Mouse (Mus musculus) left cerebral cortex, adult 2 months (tissue): ENCODE results near the gene Kcnj15. TPM values are rescaled to one million over a fixed set of nuclear protein-coding genes. Genes with fewer than 3 reads are reported as not detected.

ENCODE experiments used
- DNase-seq, 2 experiments: peaks; one replicate each; pipeline ENCODE4 v3.0.0; 2021 to 2022; ENCODE audit warnings: low spot score in 2 of 2, mixed read lengths in 1 of 2; ENCODE audit errors: extremely low spot score in 1 of 2
- H3K27ac ChIP-seq: fragments of 200-600 bp; 2 replicates; pipeline ENCODE4 v1.8.1; 2022
- H3K4me3 ChIP-seq: fragments of 200-600 bp; 2 replicates; pipeline ENCODE4 v1.8.1; 2022
- CTCF ChIP-seq: fragments of 200-600 bp; IDR thresholded peaks from 2 replicates; pipeline ENCODE4 v1.8.1; 2022; ENCODE audit warnings: antibody characterized with exemption, mild to moderate bottlenecking, moderate library complexity
- intact Hi-C: fragments of 180-260 bp; cut with DNase I; formaldehyde crosslinking; loops from one replicate; pipeline ENCODE4 v1.15.1; 2025
- total RNA-seq, 2 experiments: library from RNA; stranded (reverse); gene quantifications; 2 replicates each; pipeline ENCODE4 v1.2.3; 2021

Kcnj15 gene
- total RNA-seq, 2 experiments from 2014 or later = not detected

GRCm38 (mm10) chr16:95258100-95258499, 742 bp downstream of the Kcnj15 start:
- no peak for TF ChIP-seq CTCF
- Histone ChIP-seq H3K4me3 (no peak overlapping the region), H3K27ac (no peak overlapping the region)
- no peak for DNase-seq
- intact Hi-C loops = no loop called here

DNA sequence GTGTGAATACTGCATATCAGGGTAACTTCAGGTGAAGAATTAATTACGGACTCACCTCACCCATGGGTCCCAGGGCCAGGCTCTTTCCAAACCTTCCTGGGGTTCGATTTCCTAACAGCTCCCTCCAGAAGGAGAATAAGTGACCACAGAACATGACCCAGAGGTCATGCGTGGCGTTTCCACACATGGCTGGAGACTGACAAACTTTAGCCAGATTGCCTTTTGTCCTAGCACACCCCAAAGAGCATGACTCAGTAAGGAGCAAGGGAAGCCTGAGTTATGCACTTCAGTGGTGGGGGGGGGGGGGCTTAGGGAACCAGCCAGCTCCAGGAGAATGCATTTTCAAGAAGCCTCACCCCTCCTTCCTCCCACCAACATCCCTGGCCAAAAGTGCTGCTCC, 2.1 kb downstream of the Kcnj15 start:
- DNase-seq = no peak
- Histone ChIP-seq H3K27ac (no peak overlapping the region), H3K4me3 (no peak overlapping the region)
- no peak for TF ChIP-seq CTCF
- intact Hi-C loops = no loop called here

DNA sequence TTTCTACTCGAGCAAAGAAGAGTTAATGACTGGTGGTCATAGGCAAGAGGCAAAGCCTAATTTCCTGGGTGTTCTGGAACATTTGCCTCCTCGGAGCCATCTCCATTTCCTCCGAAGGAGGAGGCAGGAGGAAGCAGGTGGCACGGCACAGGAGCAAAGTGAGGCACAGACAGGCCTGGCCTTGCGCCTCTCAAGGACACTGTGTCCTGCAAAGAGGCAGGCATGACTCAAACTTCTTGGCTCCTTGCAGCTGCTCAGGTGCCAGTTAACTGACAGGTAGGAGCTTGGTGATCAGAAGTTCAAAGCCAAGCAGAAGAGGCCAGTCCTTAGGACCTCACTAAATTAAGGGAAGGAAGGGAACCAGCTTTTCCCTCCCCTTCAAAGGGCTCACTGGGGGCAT, 3.3 kb downstream of the Kcnj15 start:
- Histone ChIP-seq H3K4me3 (no peak overlapping the region), H3K27ac (no peak overlapping the region)
- no peak for TF ChIP-seq CTCF
- no peak for DNase-seq
- intact Hi-C loops = no loop called here

GRCm38 (mm10) chr16:95261807-95262206, 4.4 kb downstream of the Kcnj15 start:
- DNase-seq = no peak
- no peak for TF ChIP-seq CTCF
- Histone ChIP-seq H3K27ac (no peak overlapping the region), H3K4me3 (no peak overlapping the region)
- intact Hi-C loops = no loop called here

DNA sequence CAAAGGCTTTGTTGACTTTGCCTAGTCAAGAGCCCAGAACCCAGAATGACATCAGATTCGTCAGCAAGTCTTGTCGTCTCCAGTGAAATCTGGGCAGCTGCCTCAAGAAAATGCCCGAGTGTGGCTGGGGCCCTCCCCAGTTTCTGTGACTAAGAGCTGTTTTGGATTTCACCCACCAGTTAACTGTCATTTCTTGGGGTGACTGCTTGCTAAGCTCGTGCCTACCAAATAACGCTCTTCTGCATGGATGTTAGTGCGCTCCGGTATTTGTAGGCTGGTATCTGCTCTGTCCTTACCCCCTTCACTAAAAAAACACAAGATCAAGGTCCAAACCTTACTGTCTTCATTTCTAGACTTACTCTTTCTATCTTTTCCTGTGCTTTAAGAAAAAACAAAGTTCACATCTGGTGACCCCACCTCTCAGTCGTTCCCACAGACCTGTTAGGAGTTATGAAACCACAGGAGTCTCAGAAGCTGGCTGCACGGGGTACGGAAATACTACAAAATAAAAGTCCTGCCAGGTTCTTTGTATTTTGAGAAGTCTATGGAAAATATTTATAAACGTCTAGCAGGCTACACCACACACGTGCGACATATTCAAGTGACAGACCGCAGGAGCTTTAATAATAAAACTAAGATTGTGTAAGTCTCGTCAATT, 5.5 kb downstream of the Kcnj15 start:
- TF ChIP-seq CTCF = no peak
- intact Hi-C loops = no loop called here
- no peak overlapping the region for H3K4me3 ChIP-seq
- no peak for DNase-seq
- H3K27ac ChIP-seq = no peak overlapping the region

DNA sequence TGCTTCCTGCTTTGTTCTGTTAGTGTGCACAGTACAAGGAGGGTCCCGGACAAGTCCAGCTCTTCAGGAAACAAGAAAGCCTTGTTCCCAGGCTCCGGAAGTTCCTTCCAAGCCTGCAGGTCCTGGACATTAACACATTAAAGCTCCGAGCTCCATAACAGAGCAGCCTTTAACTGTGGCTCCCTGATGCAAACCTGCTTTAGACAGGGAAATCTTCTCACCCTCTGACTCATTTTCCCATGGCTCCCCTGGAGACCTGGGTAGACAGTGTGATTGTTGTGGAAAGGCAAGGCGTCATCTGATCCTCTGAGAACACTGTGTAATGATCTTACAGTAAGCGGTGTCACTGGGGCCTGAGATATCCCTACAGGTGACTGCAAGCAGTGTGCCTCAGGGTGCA, 7.0 kb downstream of the Kcnj15 start:
- TF ChIP-seq CTCF = no peak
- no peak for DNase-seq
- no peak overlapping the region for H3K4me3 ChIP-seq
- H3K27ac ChIP-seq = no peak overlapping the region
- intact Hi-C loops = no loop called here

DNA sequence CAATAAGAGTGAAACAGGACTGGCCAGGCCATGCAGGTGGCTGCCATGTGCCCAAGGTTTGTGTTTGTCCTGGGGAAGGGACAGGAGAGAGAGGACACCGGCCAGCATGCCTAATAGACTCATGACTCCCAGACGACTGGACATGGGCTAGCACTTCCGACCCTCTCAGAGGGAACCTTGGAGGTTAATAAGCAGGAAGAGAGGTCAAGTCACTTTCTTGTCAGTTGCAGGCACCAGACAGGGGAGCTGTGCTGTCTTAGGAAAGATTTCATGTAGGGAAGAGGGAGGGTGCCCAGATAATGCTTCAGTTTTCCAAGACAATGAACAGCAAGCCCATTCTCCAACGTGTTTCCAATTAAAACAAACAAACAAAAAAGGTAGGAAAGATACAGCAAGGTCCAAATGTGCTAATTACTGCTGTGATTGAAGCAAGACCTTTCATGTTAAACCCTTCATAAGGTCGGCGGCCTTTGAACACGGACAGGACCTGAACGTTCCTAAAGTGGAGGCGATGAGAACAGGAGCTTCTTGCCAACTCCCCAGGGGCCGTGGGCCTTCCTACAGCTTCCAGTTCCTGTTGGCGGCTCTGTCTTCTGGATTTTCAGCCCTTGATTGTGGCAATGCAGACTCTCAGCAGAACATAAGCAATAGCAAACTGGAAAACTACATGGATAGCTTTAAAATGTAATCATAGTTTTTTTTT, 10.3 kb downstream of the Kcnj15 start:
- intact Hi-C loops = no loop called here
- no peak overlapping the region for H3K4me3 ChIP-seq
- no peak overlapping the region for H3K27ac ChIP-seq
- no peak for TF ChIP-seq CTCF
- no peak for DNase-seq

DNA sequence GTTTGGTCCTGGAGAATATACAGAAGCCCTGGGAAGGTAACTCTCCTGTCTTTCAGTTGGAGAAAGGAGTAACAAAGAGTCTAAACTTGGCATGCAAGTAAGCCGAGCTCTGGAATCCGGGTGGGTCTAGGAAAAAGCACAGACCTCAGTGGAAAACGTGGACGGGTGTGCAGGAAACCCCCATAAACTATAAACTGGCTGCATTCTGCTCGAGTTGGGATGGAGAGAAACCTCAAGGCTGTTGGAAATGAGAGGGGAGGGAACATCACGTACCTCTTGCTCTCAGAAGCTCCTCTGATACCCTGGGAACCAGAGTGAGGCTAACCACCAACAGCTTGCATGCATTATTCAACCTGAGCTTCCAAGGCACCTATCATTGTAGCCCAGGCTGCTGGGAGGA, 12.3 kb downstream of the Kcnj15 start:
- intact Hi-C loops = no loop called here
- Histone ChIP-seq H3K27ac (no peak overlapping the region), H3K4me3 (no peak overlapping the region)
- no peak for TF ChIP-seq CTCF
- no peak for DNase-seq

GRCm38 (mm10) chr16:95273101-95273500, 15.7 kb downstream of the Kcnj15 start:
- intact Hi-C loops = no loop called here
- Histone ChIP-seq H3K27ac (no peak overlapping the region), H3K4me3 (no peak overlapping the region)
- no peak for DNase-seq
- no peak for TF ChIP-seq CTCF

DNA sequence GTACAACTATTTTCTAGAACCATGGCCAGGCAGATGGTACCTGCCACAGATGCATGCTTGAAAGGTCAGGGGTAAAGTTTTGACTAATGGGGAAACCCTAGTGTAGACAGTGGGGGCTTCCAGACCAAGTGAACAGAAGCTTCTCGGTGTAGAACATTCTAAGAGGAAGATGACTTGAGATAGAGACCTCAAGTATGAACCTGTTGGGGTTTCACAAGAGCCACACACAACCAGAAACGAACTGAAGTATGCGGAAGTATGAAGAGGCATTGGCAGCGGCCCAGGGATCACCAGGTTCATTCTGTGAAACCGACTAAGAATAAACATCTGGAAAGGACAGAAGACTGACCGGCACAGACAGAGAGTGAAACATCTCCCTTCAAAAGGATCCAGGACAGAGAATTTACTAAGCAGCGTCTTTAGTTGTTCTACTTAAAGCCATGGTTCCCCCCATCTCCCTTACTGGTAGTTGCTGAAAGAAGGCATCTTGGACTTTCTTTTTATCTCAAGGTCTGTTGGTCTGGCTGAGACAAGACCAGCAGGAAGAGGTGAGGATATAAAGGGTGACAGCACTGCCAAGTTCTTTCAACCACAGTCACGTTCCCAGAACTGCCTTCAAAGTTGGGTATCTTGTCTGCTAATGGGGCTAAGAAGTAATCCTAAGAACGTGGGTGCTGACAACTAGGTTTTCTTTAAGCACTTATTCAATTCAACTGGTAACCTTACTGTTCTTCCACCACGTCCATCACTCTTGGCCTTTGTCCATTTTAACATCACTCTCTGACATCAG, 18.6 kb downstream of the Kcnj15 start:
- H3K4me3 ChIP-seq = no peak overlapping the region
- H3K27ac ChIP-seq = no peak overlapping the region
- intact Hi-C loops = no loop called here
- DNase-seq = no peak
- TF ChIP-seq CTCF = no peak

DNA sequence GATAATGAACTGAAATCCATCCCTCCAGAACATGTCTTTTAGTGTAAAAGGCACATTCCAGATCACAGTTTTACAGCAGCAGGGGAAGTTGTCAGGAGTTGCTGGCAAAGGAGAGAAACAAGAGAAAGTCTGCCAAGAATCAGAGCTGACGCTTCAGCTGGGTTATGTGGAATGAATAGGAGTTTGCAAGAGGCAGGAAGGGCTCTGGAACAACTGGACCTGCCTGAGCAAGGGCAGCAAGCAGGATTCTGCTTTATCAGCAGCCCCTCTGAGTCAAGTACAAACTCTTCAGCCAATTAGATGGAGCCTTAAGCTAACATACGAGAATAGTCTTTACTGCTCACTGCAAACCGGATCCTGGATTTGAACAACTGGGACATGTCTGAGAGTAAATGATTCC, 21.7 kb downstream of the Kcnj15 start:
- H3K27ac ChIP-seq = no peak overlapping the region
- DNase-seq = no peak
- H3K4me3 ChIP-seq = no peak overlapping the region
- intact Hi-C loops = no loop called here
- TF ChIP-seq CTCF = no peak

GRCm38 (mm10) chr16:95280338-95280737, 23.0 kb downstream of the Kcnj15 start:
- no peak for TF ChIP-seq CTCF
- DNase-seq = no peak
- Histone ChIP-seq H3K27ac (no peak overlapping the region), H3K4me3 (no peak overlapping the region)
- intact Hi-C loops = no loop called here

DNA sequence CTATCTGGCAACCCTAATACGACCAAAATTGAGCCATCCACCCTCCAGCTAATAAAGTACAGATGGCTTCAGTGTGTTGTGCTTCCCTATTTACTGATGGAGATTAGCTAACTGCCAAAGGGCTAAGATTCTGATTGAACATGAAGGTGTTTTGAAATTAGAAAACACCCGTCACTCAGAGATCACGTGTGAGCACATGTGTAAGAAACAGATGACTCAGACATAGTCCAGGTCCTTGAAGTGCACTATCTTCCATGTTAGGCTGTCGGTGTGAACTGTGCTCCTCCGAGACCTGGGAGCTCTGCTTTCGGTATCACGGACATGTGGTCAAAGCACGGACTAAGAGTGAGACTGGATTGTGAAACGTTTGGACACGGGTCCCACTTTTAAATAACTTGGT, 26.0 kb downstream of the Kcnj15 start:
- intact Hi-C loops = no loop called here
- DNase-seq = no peak

More for the DNA sequence above, 26.0 kb downstream of the Kcnj15 start:
- Histone ChIP-seq H3K4me3 (no peak overlapping the region), H3K27ac (no peak overlapping the region)
- no peak for TF ChIP-seq CTCF
